8 mouse cellular contexts compared by ENCODE assay signal in the genomic region with DNA sequence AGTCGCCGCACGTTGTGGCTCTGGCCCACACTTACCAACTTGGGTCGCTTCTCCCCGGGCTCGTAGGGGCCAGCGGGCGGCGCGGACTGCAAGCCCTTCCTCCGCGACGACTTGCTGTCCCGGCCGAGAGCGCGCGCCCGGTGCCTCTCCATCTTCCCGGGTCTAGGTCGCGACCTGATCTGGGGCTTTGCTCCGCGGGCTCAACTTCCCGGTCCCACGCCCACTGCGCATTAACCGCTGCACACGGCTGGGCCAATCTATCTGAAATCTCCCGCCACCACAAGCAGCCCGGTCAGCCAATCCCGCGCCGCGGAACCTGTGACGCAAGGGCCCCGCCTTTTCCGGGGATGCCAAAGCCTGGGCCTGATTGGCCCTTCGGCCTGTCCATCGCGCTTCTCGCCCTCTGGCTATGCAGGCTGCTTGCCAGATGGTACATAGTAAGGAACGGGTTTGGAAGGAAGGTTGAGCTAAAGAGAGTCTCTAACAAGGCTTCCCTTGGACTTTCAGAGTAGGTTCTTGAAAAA. TPM values are rescaled to one million over a fixed set of nuclear protein-coding genes. Genes with fewer than 3 reads are reported as not detected.
DNase-seq lines count a peak whose midpoint lies in the region; ATAC-seq and TF ChIP-seq lines count a peak whose summit lies in the region.

Gene Diaph3 (minus strand): TSS at position 273 of the 524 bp plus-strand sequence.

- H3K36me3 ChIP-seq in MEL (ENCODE audit: control insufficient read depth in 1 of 2, insufficient read depth in 2 of 2, low read length in 2 of 2) = no peaks in the 10 kb centered on the region; a peak in 1 of 4 replicates
- H3K36me3 ChIP-seq in forebrain, postnatal 0 days (ENCODE audit: insufficient read depth) = no peaks in the 10 kb centered on the region
- no peaks in the 10 kb centered on the region for H3K36me3 ChIP-seq in lung, embryonic 15.5 days

- H3K9ac ChIP-seq in MEL (ENCODE audit: control insufficient read depth, low read depth, low read length, poor library complexity, severe bottlenecking) = peak within 1 kb of the TSS; percentile 90
- H3K9ac ChIP-seq in forebrain, postnatal 0 days = peak within 1 kb of the TSS; percentile 29; the same call in 1 of the 2 replicates
- peak within 1 kb of the TSS; percentile 59 for H3K9ac ChIP-seq in lung, embryonic 15.5 days

- peaks cover 0 to 6% of the 10 kb centered on the region in 2 experiments; a peak in 1 of 4 replicates for H3K4me1 ChIP-seq in MEL (ENCODE audit: control insufficient read depth in 1 of 2, insufficient read depth in 2 of 2, low read length in 2 of 2)
- H3K4me1 ChIP-seq in cerebellum, adult 2 months (ENCODE audit: control insufficient read depth, insufficient read depth, low read length) = no peaks in the 10 kb centered on the region
- H3K4me1 ChIP-seq in forebrain, postnatal 0 days (ENCODE audit: insufficient read depth) = peaks cover 6% of the 10 kb centered on the region; the same call in 1 of the 2 replicates
- peaks cover 3% of the 10 kb centered on the region; the same call in 1 of the 2 replicates for H3K4me1 ChIP-seq in lung, embryonic 15.5 days

- no peaks in the 10 kb centered on the region for H3K9me3 ChIP-seq in MEL (replicated peaks; ENCODE audit: insufficient read depth, low read length)
- no peaks in the 10 kb centered on the region for H3K9me3 ChIP-seq in forebrain, postnatal 0 days (ENCODE audit: low read length)
- H3K9me3 ChIP-seq in lung, embryonic 15.5 days = no peaks in the 10 kb centered on the region

- peak within 1 kb of the TSS; percentile 94 for H3K4me2 ChIP-seq in forebrain, postnatal 0 days (ENCODE audit: low read depth)
- H3K4me2 ChIP-seq in lung, embryonic 15.5 days = peak within 1 kb of the TSS; percentile 59

- no peak for TF ChIP-seq EP300 in MEL (IDR thresholded peaks at IDR 0.05; ENCODE audit: low read depth in 1 of 2, low read length in 2 of 2)

- no peaks in the 10 kb centered on the region for H3K27me3 ChIP-seq in MEL (ENCODE audit: control insufficient read depth in 1 of 2, insufficient read depth in 2 of 2, low read length in 2 of 2)
- H3K27me3 ChIP-seq in cerebellum, adult 2 months (ENCODE audit: control insufficient read depth, insufficient read depth, low read length) = no peaks in the 10 kb centered on the region
- H3K27me3 ChIP-seq in forebrain, postnatal 0 days (ENCODE audit: insufficient read depth, low read length) = no peaks in the 10 kb centered on the region
- H3K27me3 ChIP-seq in lung, embryonic 15.5 days = no peaks in the 10 kb centered on the region

- peak within 1 kb of the TSS; percentile 78 for H3K27ac ChIP-seq in MEL (ENCODE audit: control insufficient read depth, low read depth, low read length)
- no peak within 1 kb of the TSS for H3K27ac ChIP-seq in cerebellum, adult 2 months (ENCODE audit: insufficient read depth, low read length)
- H3K27ac ChIP-seq in forebrain, postnatal 0 days (ENCODE audit: low read depth, low read length) = no peak within 1 kb of the TSS
- H3K27ac ChIP-seq in lung, embryonic 15.5 days = peak within 1 kb of the TSS; percentile 60

- H3K79me2 ChIP-seq in MEL (ENCODE audit: control insufficient read depth, insufficient read depth, low read length, poor library complexity) = peaks cover 20% of the 10 kb centered on the region

- no peak for TF ChIP-seq CTCF in MEL (IDR thresholded peaks at IDR 0.05 in 2 of 3, conservative IDR thresholded peaks at IDR 0.05 in 1 of 3; ENCODE audit: control insufficient read depth in 1 of 3, insufficient read depth in 1 of 3, low read depth in 2 of 3, low read length in 3 of 3, poor library complexity in 1 of 3, severe bottlenecking in 1 of 3)
- no peak for TF ChIP-seq CTCF in cerebellum, adult 2 months (IDR thresholded peaks at IDR 0.05; ENCODE audit: borderline replicate concordance, insufficient read depth, low read depth, low read length)
- no peak for TF ChIP-seq CTCF in forebrain, postnatal 0 days (IDR thresholded peaks at IDR 0.05; ENCODE audit: low read depth)

- DNase-seq in MEL (ENCODE audit: low read depth, low spot score) = peak; percentile 95
- peak; percentile 90 to 91 for DNase-seq in cerebellum, adult 2 months
- DNase-seq in forebrain, postnatal 0 days = peak; percentile 98
- peak; percentile 99 for DNase-seq in heart, postnatal 4 days
- DNase-seq in layer of hippocampus, adult 8-10 months (ENCODE audit: low spot score in 2 of 2) = peak; percentile 86 to 95
- DNase-seq in ovary, adult 18-20 months (ENCODE audit: low spot score) = peak; percentile 90
- peak; percentile 97 for DNase-seq in thymus, postnatal 0 days (ENCODE audit: low spot score)

- peak; percentile 100 for ATAC-seq in forebrain, postnatal 0 days
- peak; percentile 99 for ATAC-seq in lung, embryonic 15.5 days (ENCODE audit: borderline replicate concordance, extremely low read depth, low FRiP score, low TSS enrichment)

- TF ChIP-seq POLR2A in MEL (IDR thresholded peaks at IDR 0.05; ENCODE audit: control insufficient read depth in 1 of 2, insufficient read depth in 1 of 2, low read depth in 1 of 2, low read length in 2 of 2, poor library complexity in 1 of 2) = peak in 1 of 2 experiments; percentile 69; a peak in 2 of 4 replicates
- TF ChIP-seq POLR2A in cerebellum, adult 2 months (IDR thresholded peaks at IDR 0.05; ENCODE audit: borderline replicate concordance, insufficient read depth, low read length) = no peak

- no peak for TF ChIP-seq RAD21 in MEL (IDR thresholded peaks at IDR 0.05; ENCODE audit: low read depth, low read length)

- whole genome bisulfite sequencing in cerebellum, adult 2 months = under 1% methylated on average over 43 of the region's 43 CpGs
- 2% methylated on average over 43 of the region's 43 CpGs for WGBS in forebrain, postnatal 0 days
- WGBS in lung, embryonic 15.5 days = under 1% methylated on average over 43 of the region's 43 CpGs

- peak within 1 kb of the TSS; percentile 84 to 94 for H3K4me3 ChIP-seq in MEL (ENCODE audit: control insufficient read depth in 1 of 2, insufficient read depth in 1 of 2, low read depth in 2 of 2, low read length in 2 of 2)
- H3K4me3 ChIP-seq in cerebellum, adult 2 months (replicated peaks; ENCODE audit: insufficient read depth, low read depth, low read length) = peak within 1 kb of the TSS; percentile 73
- peak within 1 kb of the TSS; percentile 73 for H3K4me3 ChIP-seq in forebrain, postnatal 0 days (ENCODE audit: low read depth, low read length)
- H3K4me3 ChIP-seq in lung, embryonic 15.5 days = peak within 1 kb of the TSS; percentile 82

TF ChIP-seq in MEL, 35 proteins besides CTCF, POLR2A, EP300 and RAD21 (continues in another document):
- no peak; the same call in 1 of the 2 replicates for TF ChIP-seq POLR2AphosphoS2 (IDR thresholded peaks at IDR 0.05; ENCODE audit: low read length)
- peak; percentile 50; the same call in 1 of the 2 replicates for TF ChIP-seq NRF1 (IDR thresholded peaks at IDR 0.05; ENCODE audit: insufficient read depth, low read depth, low read length, poor library complexity, severe bottlenecking)
- no peak for TF ChIP-seq MAZ (IDR thresholded peaks at IDR 0.05; ENCODE audit: low read depth, low read length)
- TF ChIP-seq MXI1 (IDR thresholded peaks at IDR 0.05; ENCODE audit: low read depth, low read length) = no peak
- TF ChIP-seq POLR2AphosphoS5 (IDR thresholded peaks at IDR 0.05; ENCODE audit: borderline replicate concordance, low read depth, low read length) = no peak
- TF ChIP-seq RCOR1 (IDR thresholded peaks at IDR 0.05; ENCODE audit: low read depth, low read length) = no peak
- TF ChIP-seq GATA1 (IDR thresholded peaks at IDR 0.05; ENCODE audit: low read depth, low read length) = peak; percentile 56
- no peak for TF ChIP-seq TAL1 (IDR thresholded peaks at IDR 0.05; ENCODE audit: low read length)
- TF ChIP-seq TBP (IDR thresholded peaks at IDR 0.05; ENCODE audit: low read depth, low read length) = peak; percentile 66; the same call in 1 of the 2 replicates
- TF ChIP-seq ZC3H11A (IDR thresholded peaks at IDR 0.05; ENCODE audit: low read depth, low read length) = no peak
- TF ChIP-seq E2F4 (IDR thresholded peaks at IDR 0.05; ENCODE audit: borderline replicate concordance, low read depth, low read length) = peak; percentile 95
- no peak for TF ChIP-seq TCF12 (IDR thresholded peaks at IDR 0.05; ENCODE audit: low read depth, low read length)
- TF ChIP-seq UBTF (IDR thresholded peaks at IDR 0.05; ENCODE audit: borderline replicate concordance, insufficient read depth, low read depth, low read length) = no peak
- TF ChIP-seq CHD1 (IDR thresholded peaks at IDR 0.05; ENCODE audit: low read depth, low read length) = no peak
- no peak for TF ChIP-seq ETS1 (IDR thresholded peaks at IDR 0.05; ENCODE audit: low read depth, low read length)
- TF ChIP-seq HCFC1 (IDR thresholded peaks at IDR 0.05; ENCODE audit: low read depth, low read length) = 0 out of 2 replicates have a peak, but pooled peaks have one; percentile 62
- no peak for TF ChIP-seq ZKSCAN1 (IDR thresholded peaks at IDR 0.05; ENCODE audit: low read depth, low read length)
- peak; percentile 46 for TF ChIP-seq SIN3A (IDR thresholded peaks at IDR 0.05; ENCODE audit: low read length)
- no peak for TF ChIP-seq ZMIZ1 (IDR thresholded peaks at IDR 0.05; ENCODE audit: low read depth, low read length)
- no peak for TF ChIP-seq BHLHE40 (IDR thresholded peaks at IDR 0.05; ENCODE audit: borderline replicate concordance, low read depth, low read length)
- TF ChIP-seq KAT2A (conservative IDR thresholded peaks at IDR 0.05; ENCODE audit: low read depth, low read length) = no peak; the same call in 1 of the 2 replicates
- no peak for TF ChIP-seq GABPA (IDR thresholded peaks at IDR 0.05; ENCODE audit: low read depth, low read length)
- TF ChIP-seq JUND (IDR thresholded peaks at IDR 0.05; ENCODE audit: low read depth, low read length) = no peak
- TF ChIP-seq MEF2A (IDR thresholded peaks at IDR 0.05; ENCODE audit: extremely low read depth, insufficient replicate concordance, low read depth, low read length, poor library complexity, severe bottlenecking) = no peak
- no peak for TF ChIP-seq MYC (IDR thresholded peaks at IDR 0.05; ENCODE audit: low read depth, low read length)

RNA-seq across cellular contexts. Expression of gene Diaph3, which starts in this region (rescaled TPM):
- total RNA-seq in MEL (2012; rRNA removed) = 8.4 and 9.0 TPM in 2 replicates
- polyA plus RNA-seq in MEL (2012; ENCODE audit: insufficient read depth in 1 of 2, insufficient read length in 2 of 2, low read depth in 1 of 2, low replicate concordance in 2 of 2, missing spikeins in 1 of 2) = 10 to 100 TPM in 1 of 2 experiments, not detected in 1; 11.9 TPM
- polyA plus RNA-seq in cerebellum, adult 2 months (2012; rRNA removed) = 2.0 and 2.2 TPM in 2 replicates
- 4.1 and 5.9 TPM in 2 replicates for total RNA-seq in forebrain, postnatal 0 days (2014; rRNA removed)
- polyA plus RNA-seq in forebrain, postnatal 0 days (2015; fragmentation: Nextera tagmentation; extraction: Ambion mirVana) = 1.7 and 3.7 TPM in 2 replicates
- 10 to 100 TPM; 20.9 to 28.3 TPM for total RNA-seq in heart, postnatal 4 days (2021)
- 1 to 10 TPM; 4.1 to 5.8 (median 4.7) TPM for total RNA-seq in layer of hippocampus, adult 8-10 months (2022)
- 17.8 and 19.2 TPM in 2 replicates for polyA plus RNA-seq in lung, embryonic 15.5 days (2015; fragmentation: Nextera tagmentation; extraction: Ambion mirVana)
- polyA plus RNA-seq in thymus, postnatal 0 days (2015; fragmentation: Nextera tagmentation; extraction: Ambion mirVana) = 11.5 and 14.5 TPM in 2 replicates

Comparison
In these comparisons a context has a peak if more than half of its experiments do, and no peak if none do; other contexts are left out.
1. H3K27ac ChIP-seq: peak in MEL (single experiment) and lung, embryonic 15.5 days (single experiment); none in cerebellum, adult 2 months (single experiment) and forebrain, postnatal 0 days (single experiment).
2. H3K9ac ChIP-seq: peak in every context shown above with its lines; median percentile 90 in MEL; 59 in lung, embryonic 15.5 days; 29 in forebrain, postnatal 0 days.
3. Peak in every context shown above with its lines, with median percentiles within 50 percentile points of each other: DNase-seq and H3K4me3 ChIP-seq.